Mouse (Mus musculus) gastrocnemius, postnatal 10 days (tissue): Measurements from ENCODE around the gene Cenpx. TPM values are rescaled to one million over a fixed set of nuclear protein-coding genes. Genes with fewer than 3 reads are reported as not detected.

Experiments
- DNase-seq: peaks from one replicate; pipeline ENCODE4 v3.0.0; 2021; ENCODE audit warnings: mixed read lengths
- total RNA-seq, 2 experiments: library from RNA; stranded (reverse); gene quantifications; 2 replicates each; pipeline ENCODE4 v1.2.3; 2021

The Cenpx gene
- total RNA-seq, 2 experiments from 2014 or later: 34.9 to 35.6 TPM

- no peak for DNase-seq
Measured at GRCm38 (mm10) chr11:120726243-120727168, 13.0 kb upstream of the Cenpx start.

GRCm38 (mm10) chr11:120723509-120723908 is 10.0 kb upstream of the Cenpx start:
- DNase-seq: no peak

GRCm38 (mm10) chr11:120722761-120723382 is 9.3 kb upstream of the Cenpx start:
- DNase-seq: no peak

GRCm38 (mm10) chr11:120722067-120722630 is 8.6 kb upstream of the Cenpx start:
- DNase-seq: no peak

GRCm38 (mm10) chr11:120721124-120722066 is 7.9 kb upstream of the Cenpx start, which contains the start of gene Rac3:
TSS of gene Rac3 (plus strand) at chr11:120721470.
- peak; percentile 70 for DNase-seq

GRCm38 (mm10) chr11:120720450-120720849 is 6.9 kb upstream of the Cenpx start:
- peak; percentile 96 for DNase-seq

- no peak for DNase-seq
Measured at GRCm38 (mm10) chr11:120719841-120720376, 6.4 kb upstream of the Cenpx start.

GRCm38 (mm10) chr11:120719242-120719641 is 5.7 kb upstream of the Cenpx start:
- DNase-seq: no peak

- DNase-seq: no peak
Measured at GRCm38 (mm10) chr11:120715131-120715530, 1.6 kb upstream of the Cenpx start.

- no peak for DNase-seq
Measured at GRCm38 (mm10) chr11:120714546-120714945, 1.0 kb upstream of the Cenpx start.

- DNase-seq: peak; percentile 71
Measured at GRCm38 (mm10) chr11:120712771-120713568, 568 bp downstream of the Cenpx start.

GRCm38 (mm10) chr11:120711980-120712604 is 1.4 kb downstream of the Cenpx start:
- DNase-seq: no peak

GRCm38 (mm10) chr11:120710672-120711071 is 2.9 kb downstream of the Cenpx start:
- no peak for DNase-seq

- no peak for DNase-seq
Measured at GRCm38 (mm10) chr11:120709551-120709950, 4.0 kb downstream of the Cenpx start.

- DNase-seq: no peak
Measured at GRCm38 (mm10) chr11:120707969-120708368, 5.6 kb downstream of the Cenpx start.

- DNase-seq: no peak
Measured at GRCm38 (mm10) chr11:120707225-120707624, 6.3 kb downstream of the Cenpx start.

GRCm38 (mm10) chr11:120706120-120706519 is 7.4 kb downstream of the Cenpx start:
- DNase-seq: no peak

GRCm38 (mm10) chr11:120704486-120705325 is 8.8 kb downstream of the Cenpx start:
- DNase-seq: no peak
